Mouse (Mus musculus) frontal cortex, postnatal 10 days (tissue): ENCODE measurements around the gene Cebpg.

ENCODE experiments used
- DNase-seq, 2 experiments: peaks; one replicate each; pipeline ENCODE4 v3.0.0; 2022; ENCODE audit warnings: low spot score in 2 of 2, mixed read lengths in 1 of 2

Cebpg gene

GRCm38 (mm10) chr7:35025409-35026275, 30.7 kb downstream of the Cebpg start:
- peak in 1 of 2 experiments; percentile 75 for DNase-seq

GRCm38 (mm10) chr7:35024426-35024825, 31.9 kb downstream of the Cebpg start:
- no peak for DNase-seq

- no peak for DNase-seq
These were observed 33.1 kb downstream of the Cebpg start for GRCm38 (mm10) chr7:35023251-35023650.

- DNase-seq, result no peak
These were observed 35.0 kb downstream of the Cebpg start for GRCm38 (mm10) chr7:35021365-35021764.

GRCm38 (mm10) chr7:35015252-35015651, 41.1 kb downstream of the Cebpg start:
- DNase-seq, result no peak

GRCm38 (mm10) chr7:35013228-35013627, 43.1 kb downstream of the Cebpg start:
- DNase-seq, result no peak

GRCm38 (mm10) chr7:35006661-35007060, 49.7 kb downstream of the Cebpg start:
- DNase-seq, result no peak

- DNase-seq, result no peak
These were observed 53.1 kb downstream of the Cebpg start for GRCm38 (mm10) chr7:35003171-35003737.

GRCm38 (mm10) chr7:35000839-35001238, 55.5 kb downstream of the Cebpg start:
- peak in 1 of 2 experiments; percentile 36 for DNase-seq
